Mouse (Mus musculus) layer of hippocampus, postnatal 10 days (tissue): ENCODE measurements at regions not wholly inside any gene's neighbourhood (a gene's known extent, or its start where the extent isn't known, plus 50 kb on each side); places are given as distances from the start of the nearest gene placed in this dataset.
A peak's percentile ranks its signal among the peaks of the same experiment; 100 is the strongest.

ENCODE experiments used
- DNase-seq, 2 experiments: peaks; one replicate each; pipeline ENCODE4 v3.0.0; 2021; ENCODE audit warnings: low spot score in 2 of 2

DNA sequence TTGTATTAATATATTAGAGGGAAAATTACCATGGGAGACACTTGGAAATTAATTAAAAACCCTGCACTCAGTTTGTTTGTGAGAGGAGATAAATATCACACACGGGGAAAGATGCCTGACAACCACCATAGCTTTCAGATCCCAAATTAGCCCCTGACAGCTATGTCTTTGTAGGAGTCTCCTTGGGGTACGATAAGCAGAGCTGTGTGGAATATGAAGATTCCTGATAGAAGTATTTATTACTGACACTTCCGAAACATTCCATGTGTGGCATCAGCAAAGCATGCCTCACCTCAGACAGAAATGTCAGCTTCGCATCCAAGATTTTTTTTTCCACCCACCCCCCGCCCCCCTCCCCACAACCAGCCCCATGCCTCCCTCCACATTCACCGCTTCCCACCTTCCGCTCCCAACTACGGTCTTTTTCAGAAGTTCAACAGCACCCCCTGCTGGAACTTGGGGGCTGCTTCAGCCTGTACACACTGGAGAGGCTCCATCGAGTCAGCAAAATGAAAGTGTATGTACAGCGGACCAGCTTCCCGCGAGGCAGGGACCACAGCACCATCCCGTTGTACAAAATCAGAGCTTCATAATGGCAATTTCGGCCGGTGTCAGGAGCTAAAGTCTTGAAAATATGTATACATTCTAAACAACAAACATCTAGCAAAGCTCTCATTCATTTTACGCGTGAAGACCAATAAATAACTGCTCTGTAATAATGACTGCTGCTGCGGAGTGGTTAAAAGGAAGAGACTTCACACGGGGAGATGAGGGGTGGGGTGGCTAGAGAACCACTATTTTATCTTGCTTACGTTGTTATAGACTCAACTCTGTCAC, 66.7 kb downstream of the Rwdd3 start:
- peak; percentile 88 for DNase-seq

DNA sequence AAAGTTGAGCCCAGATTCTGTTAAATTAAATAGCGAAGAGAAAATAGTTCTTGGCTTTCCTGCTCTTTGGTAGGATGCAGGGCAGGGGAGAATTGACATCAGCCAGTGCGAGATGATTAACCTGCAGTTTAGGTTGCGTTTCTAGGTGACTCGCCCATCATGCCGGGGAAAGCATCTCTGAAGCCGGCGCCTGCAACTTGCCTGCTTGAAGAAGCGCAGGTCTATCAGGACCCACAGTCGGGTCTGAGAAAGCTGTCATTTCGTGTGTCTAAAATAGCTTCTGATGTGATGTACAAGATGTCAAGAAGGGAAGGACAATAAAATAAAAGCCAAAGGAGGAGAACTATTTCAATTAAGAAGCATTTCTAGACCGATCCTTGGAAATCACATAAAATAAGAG, 68.6 kb downstream of the Rwdd3 start:
- DNase-seq = no peak

GRCm38 (mm10) chr3:121102120-121102519, 69.4 kb downstream of the Rwdd3 start:
- no peak for DNase-seq

DNA sequence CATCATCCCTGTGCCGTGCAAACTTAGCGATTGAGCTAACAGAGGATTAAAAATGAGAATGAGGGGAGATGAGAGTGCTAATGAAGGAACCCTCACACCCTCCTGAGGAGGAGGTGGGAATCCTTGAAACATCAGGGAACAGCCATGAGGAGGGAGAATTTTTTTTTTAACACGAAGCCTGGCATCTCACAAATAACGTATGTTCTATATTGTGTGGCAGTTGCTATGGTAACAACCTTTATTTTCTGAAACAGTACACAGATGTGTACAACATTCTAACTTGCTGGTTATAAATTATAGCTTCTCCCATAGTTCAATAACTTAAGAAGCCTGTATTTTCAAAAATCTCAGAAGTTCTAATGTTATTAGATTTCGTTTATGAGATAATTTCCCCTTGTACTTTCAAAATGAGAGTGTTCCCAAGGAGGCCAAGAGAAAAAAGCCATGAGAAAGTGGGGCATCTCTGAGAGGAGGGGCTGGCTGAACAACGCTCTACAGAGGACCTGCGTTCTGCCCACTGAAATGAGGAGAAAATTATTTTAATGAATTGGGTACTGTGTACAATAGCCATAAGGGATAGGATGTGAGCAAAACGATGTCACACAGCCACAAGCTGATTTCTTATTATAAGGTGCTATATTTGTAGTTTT, 71.2 kb downstream of the Rwdd3 start:
- no peak for DNase-seq

DNA sequence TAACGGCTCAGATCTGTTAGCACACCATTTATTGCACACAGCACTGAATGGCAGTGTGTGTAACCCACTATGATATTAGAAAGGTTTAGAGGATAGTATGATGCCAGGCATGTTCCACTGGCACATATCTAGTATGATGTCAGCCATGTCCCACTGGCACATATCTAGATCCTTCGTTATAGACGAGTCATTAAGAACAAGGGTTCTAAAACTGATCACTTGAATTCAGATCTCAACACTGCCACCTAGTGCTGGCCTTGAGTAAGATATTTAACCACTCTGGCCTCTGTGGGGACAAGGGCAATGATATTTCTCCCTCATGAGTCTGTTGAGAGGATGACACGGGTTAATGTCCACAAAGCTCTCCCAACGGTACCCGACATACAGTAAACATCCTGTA, 78.0 kb downstream of the Rwdd3 start:
- peak; percentile 59 to 66 for DNase-seq

DNA sequence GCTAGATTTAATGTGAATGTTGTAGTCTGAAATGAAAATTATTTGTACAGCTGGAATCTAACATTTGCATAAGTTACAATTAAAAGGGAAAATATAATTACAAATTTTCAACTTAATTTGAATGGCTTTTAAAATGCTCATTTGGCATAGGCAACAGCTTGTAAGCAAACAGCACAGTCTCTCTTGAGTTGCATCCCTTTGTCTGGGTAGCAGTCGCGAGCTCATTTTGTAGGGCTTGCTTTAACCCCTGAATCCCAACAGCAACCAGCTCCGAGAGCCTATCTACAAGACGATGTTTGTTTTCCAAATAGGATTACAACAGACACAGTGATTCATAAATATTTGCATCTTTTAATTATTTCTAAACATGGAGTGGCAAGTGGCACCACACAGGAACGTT, 82.8 kb downstream of the Rwdd3 start:
- DNase-seq = no peak

GRCm38 (mm10) chr3:121068676-121069075, 102.8 kb downstream of the Rwdd3 start:
- DNase-seq = no peak

- no peak for DNase-seq
Observed at GRCm38 (mm10) chr3:121035904-121036549, 135.5 kb downstream of the Rwdd3 start.

DNA sequence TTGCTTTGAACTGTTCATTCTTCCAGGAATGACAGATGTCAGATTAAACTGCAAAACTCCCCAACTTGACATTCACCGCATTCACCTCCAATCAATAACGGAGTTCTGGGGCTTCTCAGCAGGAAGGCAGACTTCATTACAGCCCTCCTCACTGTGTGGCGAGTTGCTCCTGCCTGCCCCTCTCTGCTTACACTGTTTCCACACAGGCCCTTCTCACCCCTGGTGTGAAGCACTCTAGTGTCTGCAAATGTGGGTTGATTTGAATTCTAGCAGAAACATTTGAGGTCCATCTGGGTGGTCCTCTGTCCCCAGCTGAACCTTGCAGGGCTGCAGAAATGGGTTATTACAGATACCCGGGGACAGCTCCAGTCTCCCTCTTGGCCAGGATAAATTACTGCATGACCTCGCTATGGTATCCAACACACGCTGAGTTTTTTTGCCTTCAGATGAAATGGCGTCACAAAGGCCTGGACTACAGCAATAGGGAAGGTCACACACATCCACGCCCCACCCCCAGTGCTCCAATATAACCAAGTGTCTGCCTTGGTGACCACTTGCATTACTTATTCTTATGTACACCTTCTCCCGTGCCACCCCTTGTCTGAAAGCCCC, 145.8 kb downstream of the Rwdd3 start:
- no peak for DNase-seq

- DNase-seq = no peak
Observed at GRCm38 (mm10) chr3:121024810-121025209, 146.7 kb downstream of the Rwdd3 start.

DNA sequence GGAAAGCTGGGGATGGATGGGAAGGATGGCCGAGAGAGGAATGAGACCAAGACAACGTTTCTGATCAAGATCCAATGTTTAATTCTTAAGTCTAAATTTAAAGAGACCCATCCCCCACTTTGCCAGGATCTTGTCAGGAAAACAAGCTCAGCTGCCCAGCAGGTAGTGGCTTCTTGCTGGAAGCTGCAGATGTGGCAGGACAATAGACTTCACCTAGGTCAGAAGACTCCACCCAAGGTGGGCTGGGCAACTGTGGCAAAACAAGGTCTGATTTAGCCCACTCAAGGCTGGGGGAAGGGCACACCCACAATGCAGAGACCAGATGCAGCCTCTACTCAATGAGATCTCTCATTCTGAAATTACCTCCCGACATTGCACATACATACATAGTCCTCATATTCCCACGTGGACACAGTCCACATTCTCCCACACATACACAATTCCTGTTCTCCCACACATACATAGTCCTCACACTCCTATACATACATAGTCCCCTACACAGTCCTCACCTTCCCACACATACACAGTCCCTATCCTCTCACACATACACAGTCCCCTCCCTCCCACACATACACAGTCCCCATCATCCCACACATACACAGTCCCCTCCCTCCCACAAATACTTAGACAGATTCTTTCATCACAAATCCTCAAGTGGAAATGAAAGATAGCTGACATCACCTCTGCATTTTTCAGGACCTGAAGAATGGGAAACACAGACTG, 150.2 kb downstream of the Rwdd3 start:
- no peak for DNase-seq

GRCm38 (mm10) chr3:121009223-121009622, 162.3 kb downstream of the Rwdd3 start:
- peak; percentile 25 to 35 for DNase-seq

DNA sequence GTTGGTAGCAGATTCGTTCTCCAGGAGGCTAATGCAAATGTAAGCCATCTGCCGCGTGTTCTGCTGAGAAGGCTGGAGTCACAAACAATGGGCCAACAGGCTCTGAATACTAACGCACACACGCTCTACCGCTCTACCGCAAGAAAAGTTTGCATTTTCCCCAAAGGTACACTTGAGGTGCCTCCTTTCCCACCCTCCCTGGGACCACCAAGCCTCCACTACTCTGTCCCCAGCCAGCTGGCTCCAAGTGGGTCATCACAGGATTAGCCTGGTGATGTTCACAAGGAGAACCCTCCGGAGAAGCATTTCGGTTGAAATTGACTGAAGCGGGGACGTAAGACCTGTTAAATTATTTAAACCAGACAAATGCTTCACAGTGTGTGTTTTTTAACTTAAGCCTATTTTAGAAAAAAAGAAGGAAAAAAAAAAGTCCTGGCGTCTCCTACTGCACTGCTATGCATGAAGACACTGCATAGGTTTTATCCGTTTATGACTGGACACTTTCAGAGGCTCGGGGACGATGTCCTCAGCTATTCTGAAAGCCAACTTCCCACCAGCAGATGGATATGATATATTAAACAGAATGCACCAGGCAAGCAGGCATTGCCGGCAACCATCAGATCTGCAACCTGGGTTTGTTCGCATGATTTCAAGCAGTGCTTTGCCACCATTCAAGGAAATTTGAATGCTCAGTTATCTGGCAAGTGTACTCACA, 187.8 kb downstream of the Rwdd3 start:
- peak; percentile 24 to 49 for DNase-seq

DNA sequence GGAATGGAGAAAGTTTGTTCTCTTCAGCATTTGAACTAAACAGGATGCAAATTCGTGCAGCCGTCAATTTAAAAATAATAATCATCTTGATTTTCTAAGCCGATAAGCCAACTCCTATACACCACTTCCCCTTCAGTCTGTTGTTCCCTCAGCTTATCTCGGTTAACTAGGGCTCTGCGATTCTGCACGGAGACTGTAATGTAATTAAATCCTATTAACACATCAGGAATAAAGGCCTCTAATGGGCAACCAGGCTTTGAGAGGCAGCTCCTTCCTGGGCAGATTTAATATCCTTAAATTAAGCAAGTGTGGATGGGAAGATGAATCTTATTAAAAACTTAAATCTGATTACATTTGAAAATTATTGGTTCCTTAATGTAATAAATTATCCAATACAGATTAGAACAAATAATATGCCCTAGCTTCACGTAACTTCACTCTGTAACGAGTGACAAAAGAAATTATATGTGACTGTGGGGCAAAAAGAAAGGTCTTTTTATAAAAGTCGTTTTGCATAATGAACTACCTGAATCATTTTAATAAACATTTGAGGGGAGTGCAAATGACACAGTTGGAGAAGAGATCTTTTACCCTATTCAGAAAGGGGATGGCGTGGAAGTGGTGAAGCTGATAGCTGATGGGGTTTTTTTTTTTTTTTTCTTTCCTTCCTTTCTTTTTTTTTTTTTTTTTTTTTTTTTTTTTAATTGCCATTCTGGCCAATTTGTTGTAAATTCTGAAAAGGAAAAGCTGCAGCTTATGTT, 188.5 kb downstream of the Rwdd3 start:
- no peak for DNase-seq

DNA sequence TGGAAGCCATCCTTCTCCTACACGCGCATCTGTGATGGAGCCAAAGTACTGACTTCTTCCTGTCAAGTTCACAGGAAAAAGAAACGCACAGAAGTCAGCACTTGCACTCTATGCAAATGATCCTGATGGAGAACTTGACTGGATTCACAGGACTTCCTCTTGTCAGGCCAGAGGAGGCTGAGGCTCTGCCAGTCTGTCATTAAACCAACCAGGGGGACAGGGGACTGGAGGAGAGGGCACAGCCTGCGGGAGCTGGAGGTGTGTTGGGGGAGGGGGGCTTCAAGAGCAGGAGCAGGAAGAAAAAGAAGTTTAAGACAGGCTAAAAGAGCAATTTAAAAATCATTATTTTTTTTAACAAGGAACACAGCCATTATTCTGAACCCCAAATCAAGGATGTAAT, 189.3 kb downstream of the Rwdd3 start:
- DNase-seq = no peak

DNA sequence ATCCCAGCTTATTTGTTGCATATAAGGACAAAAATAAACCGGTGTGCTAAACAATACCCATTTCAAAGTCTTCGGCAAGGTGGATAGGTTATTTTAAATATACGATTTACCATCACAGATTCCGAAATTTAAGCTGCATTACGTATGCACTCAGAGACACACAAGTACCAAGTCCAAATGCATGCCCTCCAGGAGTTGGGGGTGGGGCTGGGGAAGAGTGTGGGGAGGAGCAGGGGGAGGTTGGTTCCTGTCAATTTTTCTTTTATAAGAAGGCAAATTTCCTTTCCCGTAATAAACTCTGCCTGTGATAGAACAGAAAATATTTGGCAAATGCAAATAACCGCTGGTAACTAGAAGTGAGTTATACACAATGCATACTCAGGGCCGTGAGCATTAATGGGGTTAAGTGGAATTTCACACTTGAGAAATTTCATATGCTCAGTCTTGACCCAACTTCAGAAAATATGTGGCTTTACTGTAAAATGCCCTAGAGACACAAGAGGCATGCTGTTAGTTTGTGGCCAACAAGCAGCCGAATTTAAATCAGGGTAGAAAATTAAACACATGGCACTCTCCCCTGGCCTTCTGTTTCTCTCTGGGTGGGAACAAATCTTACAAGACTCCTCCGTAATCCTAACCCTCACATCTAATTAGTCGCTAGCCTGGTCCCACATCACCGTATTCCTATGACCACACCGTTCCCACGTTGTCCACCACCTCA, 200.6 kb downstream of the Rwdd3 start:
- no peak for DNase-seq

- DNase-seq = no peak
Observed at GRCm38 (mm10) chr3:120946906-120947305, 224.6 kb downstream of the Rwdd3 start.

- no peak for DNase-seq
Observed at GRCm38 (mm10) chr3:120934401-120934800, 237.1 kb downstream of the Rwdd3 start.

- peak in 1 of 2 experiments; percentile 3 for DNase-seq
Observed at GRCm38 (mm10) chr3:120920351-120920750, 251.1 kb downstream of the Rwdd3 start.
